Mouse (Mus musculus) embryonic stem cell, embryonic (primary cell): Measurements from ENCODE around the gene Gm1604a.
"Not testable (repeated sequence)": the region's sequence is repeated elsewhere in the genome, so short reads cannot be mapped to it uniquely, and the experiment has no call there.

Experiments used
- CTCF ChIA-PET, 4 experiments: fragments of 300-600 bp in 2 of 4; fragments of 350-600 bp in 2 of 4; sonication (Branson Sonifier 250); formaldehyde crosslinking; loops; one replicate each; lab custom pipeline; 2022; ENCODE audit warnings: inconsistent platforms in 2 of 4; lab: Charles Lee
- POLR2A ChIA-PET, 4 experiments: fragments of 300-600 bp in 2 of 4; fragments of 350-600 bp in 2 of 4; sonication (Branson Sonifier 250); formaldehyde crosslinking; loops; one replicate each; lab custom pipeline; 2022; ENCODE audit warnings: antibody characterized with exemption in 4 of 4, inconsistent platforms in 1 of 4; lab: Charles Lee

Gm1604a gene

DNA sequence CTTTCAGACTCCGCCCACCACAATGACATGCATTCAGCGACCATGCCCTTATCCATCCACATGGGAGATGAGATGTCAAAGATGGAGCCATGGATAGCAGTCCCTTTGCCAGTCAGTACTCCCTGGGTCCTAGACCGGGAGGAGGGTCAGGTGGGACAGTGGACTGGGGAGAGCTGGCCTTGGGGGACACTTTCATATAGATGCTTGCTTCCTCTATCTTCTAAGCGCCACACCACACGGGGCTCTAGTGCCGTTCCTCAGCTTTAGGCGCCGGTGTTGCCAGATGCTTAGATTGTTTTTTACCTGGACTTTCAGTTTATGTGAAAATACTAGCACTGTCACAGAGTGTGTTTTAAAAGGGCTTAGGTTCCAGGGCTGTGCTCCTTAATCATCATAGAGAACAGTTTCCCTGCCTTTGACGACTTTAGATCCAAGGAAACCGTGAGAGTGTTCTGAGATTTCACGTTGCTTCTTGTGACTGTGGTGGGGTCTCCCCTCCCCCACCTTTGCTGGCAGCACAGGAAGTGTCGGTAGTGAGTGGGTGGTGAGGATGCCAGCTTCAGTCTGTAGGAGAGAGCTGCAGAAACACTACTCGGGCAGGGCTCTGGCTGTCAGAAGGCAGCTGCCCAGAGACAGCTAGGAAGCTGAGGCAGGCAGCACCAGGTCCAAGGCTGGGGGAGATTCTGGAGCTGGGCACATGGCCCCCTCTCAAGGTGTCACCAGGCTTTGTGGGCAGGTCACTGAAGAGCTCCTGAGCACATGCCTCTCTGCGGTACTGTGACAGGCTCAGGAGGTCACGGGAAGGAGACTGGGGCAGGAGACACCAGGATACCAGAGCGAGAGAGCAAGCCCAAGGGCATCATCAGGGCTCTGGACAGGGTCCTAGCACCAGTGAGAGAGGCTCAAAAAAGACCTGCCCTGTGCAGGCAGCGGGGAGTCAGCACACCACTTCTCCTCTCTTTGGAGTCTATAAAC lies 8.1 kb downstream of the Gm1604a start:
- POLR2A ChIA-PET, CTCF ChIA-PET: not testable (repeated sequence)

DNA sequence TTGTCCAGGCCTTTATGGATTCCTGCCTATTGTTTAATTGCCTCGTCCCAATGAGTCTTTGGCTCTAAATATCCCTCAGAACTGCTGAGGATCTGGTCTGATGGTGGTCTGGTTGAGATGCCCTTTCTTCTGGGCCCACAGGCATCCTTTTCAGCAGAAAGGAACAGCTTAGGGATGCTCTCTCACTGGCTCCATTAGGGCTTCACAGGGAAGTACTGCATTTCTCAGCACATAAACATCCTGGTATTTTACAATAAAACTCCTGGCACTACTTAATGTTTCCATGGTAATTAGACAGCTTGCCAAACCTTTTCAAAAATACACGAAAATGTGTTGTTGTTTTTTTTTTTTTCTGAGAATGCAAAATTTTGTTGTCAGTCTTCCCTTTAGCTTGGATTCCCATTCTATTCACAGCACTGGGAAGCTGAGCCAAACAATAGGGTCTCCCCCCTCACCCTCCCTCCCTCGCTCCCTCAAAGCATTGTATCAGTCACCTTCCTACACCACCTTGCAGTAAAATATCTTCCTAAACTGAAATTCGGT lies 43.7 kb downstream of the Gm1604a start:
- POLR2A ChIA-PET, CTCF ChIA-PET: not testable (repeated sequence)

- CTCF ChIA-PET, POLR2A ChIA-PET: not testable (repeated sequence)
These were observed 44.3 kb downstream of the Gm1604a start for GRCm38 (mm10) chr17:7069561-7070240.

GRCm38 (mm10) chr17:7074494-7074893 lies 49.1 kb downstream of the Gm1604a start:
- CTCF ChIA-PET, POLR2A ChIA-PET: not testable (repeated sequence)

DNA sequence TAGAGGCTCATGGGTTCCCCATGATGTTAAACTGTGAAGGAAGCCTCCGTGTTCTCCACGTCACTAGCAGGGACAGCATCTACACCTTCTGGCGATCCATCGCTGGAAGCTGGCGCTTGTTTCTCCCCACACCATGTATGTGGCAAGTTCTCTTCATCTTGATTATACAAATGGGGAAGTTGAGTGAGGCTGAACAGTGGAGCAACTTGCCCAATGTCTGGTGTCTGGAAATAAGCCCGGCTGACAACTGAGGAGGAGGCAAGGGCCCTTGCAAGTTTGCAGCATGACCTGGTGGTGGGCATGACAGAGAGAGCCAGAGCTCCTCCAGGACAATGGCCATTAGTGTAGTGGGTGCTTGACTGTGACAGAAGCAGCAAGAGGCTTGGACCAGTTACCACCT lies 50.2 kb downstream of the Gm1604a start:
- CTCF ChIA-PET, POLR2A ChIA-PET: not testable (repeated sequence)

- CTCF ChIA-PET, POLR2A ChIA-PET: not testable (repeated sequence)
These were observed 54.2 kb downstream of the Gm1604a start for GRCm38 (mm10) chr17:7079558-7079957.

DNA sequence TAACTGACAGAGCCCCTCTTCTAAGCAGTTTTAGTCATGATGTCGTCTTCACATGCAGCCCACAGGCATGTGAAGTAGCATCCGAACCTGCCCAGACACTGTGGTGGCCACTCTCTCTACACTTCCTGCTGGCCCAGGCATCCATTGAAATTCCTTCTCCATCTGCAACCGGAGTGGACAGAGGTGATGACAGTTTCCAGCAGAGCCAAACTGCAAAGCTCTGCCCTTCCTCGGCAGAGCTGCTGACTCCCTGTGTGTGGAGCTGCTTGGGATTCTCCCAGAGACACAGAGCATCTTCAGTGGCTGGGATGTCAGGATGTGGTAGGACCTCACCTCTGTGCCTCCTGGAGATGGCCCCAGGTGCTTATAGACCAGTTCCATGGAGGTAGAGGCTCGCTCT lies 59.2 kb downstream of the Gm1604a start:
- CTCF ChIA-PET: not testable (repeated sequence)

DNA sequence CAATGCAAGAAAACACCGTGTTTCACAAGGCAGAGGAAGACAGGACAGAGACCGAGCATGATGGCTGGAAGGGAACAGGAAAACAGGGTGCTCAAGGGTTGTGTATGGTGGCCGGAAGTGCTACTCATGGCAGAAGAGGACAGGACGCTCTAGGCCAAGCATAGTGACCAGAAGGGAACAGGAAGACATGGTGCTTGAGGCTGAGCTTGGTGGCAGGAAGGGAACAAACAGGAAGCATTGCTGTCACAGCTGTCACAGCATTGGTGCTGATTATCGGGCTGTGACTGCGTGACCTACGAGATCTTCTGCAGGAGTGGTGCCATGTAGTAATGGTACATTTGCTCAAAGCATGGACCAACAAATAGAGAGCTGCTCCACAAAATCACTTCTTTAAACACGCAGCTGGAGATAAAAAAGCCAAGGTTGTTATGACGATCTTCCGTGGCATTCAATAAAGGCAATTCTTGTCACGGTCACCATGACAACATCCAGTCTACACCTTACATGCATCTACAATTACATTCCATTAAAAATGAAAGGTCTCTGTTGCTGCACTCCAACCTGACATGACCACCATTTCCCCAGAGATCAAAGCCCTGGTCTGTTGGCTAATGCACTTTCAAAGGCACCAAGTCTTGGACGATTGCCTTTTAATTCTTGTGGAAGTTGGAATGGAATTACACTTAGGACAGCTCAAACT lies 60.3 kb downstream of the Gm1604a start:
- POLR2A ChIA-PET, CTCF ChIA-PET: not testable (repeated sequence)

More for the DNA sequence above, 59.2 kb downstream of the Gm1604a start:
- POLR2A ChIA-PET: not testable (repeated sequence)

- POLR2A ChIA-PET, CTCF ChIA-PET: not testable (repeated sequence)
These were observed 61.5 kb downstream of the Gm1604a start for GRCm38 (mm10) chr17:7086836-7087235.

GRCm38 (mm10) chr17:7097835-7098519 lies 72.6 kb downstream of the Gm1604a start:
- CTCF ChIA-PET, POLR2A ChIA-PET: not testable (repeated sequence)

GRCm38 (mm10) chr17:7099096-7099495 lies 73.7 kb downstream of the Gm1604a start:
- POLR2A ChIA-PET: not testable (repeated sequence)

DNA sequence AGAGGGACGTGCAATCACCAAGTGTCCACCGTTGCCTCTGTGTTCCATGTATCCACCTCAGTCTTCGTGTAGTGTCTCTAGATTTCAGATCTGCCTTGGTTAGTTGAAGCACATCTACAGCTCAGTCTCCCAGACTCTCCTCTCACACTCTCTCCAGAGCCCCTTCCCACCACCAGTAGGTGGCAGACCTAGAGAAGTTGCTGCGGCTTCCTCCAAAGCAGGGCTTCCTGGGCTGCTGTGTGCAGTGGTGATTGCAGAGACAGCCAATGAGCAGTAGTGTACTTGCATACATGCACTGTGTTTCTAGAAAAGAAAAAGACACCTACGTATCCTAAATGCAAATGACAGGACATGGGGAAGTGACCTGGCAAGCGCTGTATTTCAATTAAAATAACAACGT lies 77.6 kb downstream of the Gm1604a start:
- POLR2A ChIA-PET: not testable (repeated sequence)

More at GRCm38 (mm10) chr17:7099096-7099495, 73.7 kb downstream of the Gm1604a start:
- CTCF ChIA-PET: not testable (repeated sequence)

GRCm38 (mm10) chr17:7111658-7112057 lies 86.3 kb downstream of the Gm1604a start:
- CTCF ChIA-PET, POLR2A ChIA-PET: not testable (repeated sequence)

More for the DNA sequence above, 77.6 kb downstream of the Gm1604a start:
- CTCF ChIA-PET: not testable (repeated sequence)

DNA sequence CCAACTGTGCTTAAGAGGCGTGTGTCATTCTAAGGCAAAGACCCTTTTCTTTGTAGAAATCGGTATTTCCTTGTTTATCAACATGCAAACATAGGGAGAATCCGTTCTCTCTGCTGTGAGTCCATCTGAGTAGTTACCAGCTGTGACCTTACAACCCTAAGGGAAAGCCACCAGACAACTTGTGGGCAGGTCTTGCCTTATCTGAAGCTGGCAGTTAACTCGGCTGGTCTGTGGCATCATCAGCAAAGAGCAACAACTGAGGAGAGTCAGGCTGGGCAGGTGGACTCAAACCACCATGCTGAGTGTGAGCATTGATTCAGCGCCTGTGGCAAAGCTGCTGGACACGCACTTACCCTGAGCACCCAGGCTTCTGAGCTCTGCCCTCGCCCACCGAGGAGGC lies 90.9 kb downstream of the Gm1604a start:
- POLR2A ChIA-PET, CTCF ChIA-PET: not testable (repeated sequence)

DNA sequence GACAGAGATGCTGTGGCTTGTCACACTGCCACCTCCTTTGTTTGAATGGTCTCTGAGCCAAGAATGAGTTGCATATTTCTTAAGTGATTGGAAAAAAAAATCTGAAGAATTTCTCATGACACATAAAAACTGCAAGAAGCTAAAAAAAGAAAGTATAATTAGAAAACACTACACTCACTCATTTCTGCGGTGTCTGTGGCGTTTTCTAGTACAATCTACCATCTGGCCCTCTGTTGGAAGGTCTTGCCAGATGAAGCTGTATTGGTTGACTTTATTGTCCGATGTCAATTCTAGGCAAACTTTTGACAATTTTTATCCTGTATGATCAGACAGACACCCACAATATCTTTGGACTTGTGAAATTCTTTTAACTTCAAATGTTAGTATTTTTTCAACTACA lies 95.5 kb downstream of the Gm1604a start:
- CTCF ChIA-PET, POLR2A ChIA-PET: not testable (repeated sequence)

GRCm38 (mm10) chr17:7122554-7122953 lies 97.2 kb downstream of the Gm1604a start:
- CTCF ChIA-PET, POLR2A ChIA-PET: not testable (repeated sequence)

DNA sequence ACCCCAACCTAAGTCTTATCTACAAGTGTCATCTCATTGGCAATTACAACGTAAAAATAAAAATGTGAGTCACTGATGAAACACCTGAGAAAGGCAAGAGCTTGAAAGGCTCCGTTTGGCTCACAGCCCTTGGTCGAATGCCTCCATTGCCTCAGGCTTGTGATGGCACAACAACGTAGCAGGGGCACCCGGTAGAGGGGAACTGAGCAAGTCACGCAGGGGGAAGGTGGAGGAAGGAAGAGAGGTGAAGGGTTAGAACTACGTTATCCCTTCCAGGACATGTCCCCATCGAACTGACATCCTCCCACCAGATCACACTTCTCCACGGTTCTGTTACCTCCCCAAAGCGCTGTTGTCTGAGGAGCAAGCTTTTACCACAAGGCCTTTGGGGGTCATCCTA lies 101.1 kb downstream of the Gm1604a start:
- CTCF ChIA-PET, POLR2A ChIA-PET: not testable (repeated sequence)

- POLR2A ChIA-PET: not testable (repeated sequence)
These were observed 108.6 kb downstream of the Gm1604a start for GRCm38 (mm10) chr17:7134002-7134401.

DNA sequence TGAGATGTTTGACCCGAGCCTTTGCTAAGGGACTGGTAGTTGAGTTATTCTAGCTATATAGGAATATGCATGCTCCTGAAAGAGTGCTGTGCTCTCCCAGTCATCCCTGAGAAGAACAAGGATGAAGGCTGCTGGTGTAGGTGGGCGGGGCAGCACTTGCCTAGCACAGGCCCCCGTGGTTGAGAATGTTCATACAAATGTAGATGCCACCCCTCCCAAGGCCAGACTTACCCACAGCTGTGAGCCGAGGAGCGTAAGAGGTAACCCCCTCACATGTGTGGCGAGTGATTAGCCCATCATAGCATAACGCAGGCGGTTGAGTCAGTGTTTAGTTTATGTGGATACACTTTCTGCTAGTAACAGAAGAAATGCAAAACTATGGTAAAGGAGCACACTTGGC lies 109.9 kb downstream of the Gm1604a start:
- POLR2A ChIA-PET, CTCF ChIA-PET: not testable (repeated sequence)

More at GRCm38 (mm10) chr17:7134002-7134401, 108.6 kb downstream of the Gm1604a start:
- CTCF ChIA-PET: not testable (repeated sequence)
